Mouse (Mus musculus) heart, postnatal 4 days (tissue): ENCODE measurements around the gene Pcyt1a. TPM values are rescaled to one million over a fixed set of nuclear protein-coding genes. Genes with fewer than 3 reads are reported as not detected.
A peak's percentile ranks its signal among the peaks of the same experiment; 100 is the strongest.
"Not testable (repeated sequence)": the region's sequence is repeated elsewhere in the genome, so short reads cannot be mapped to it uniquely, and the experiment has no call there.

ENCODE experiments used
- DNase-seq: peaks from one replicate; pipeline ENCODE4 v3.0.0; 2021
- total RNA-seq, 2 experiments: library from RNA; stranded (reverse); gene quantifications; 2 replicates each; pipeline ENCODE4 v1.2.3; 2021

The Pcyt1a gene
- total RNA-seq, 2 experiments from 2014 or later = 90.4 to 97.4 TPM

GRCm38 (mm10) chr16:32477315-32477714 lies 46.6 kb downstream of the Pcyt1a start:
- peak; percentile 44 for DNase-seq

- DNase-seq = no peak
These were observed 48.7 kb downstream of the Pcyt1a start for GRCm38 (mm10) chr16:32479415-32479814.

GRCm38 (mm10) chr16:32484431-32484871 lies 53.7 kb downstream of the Pcyt1a start:
- DNase-seq = no peak

GRCm38 (mm10) chr16:32485209-32485608 lies 54.5 kb downstream of the Pcyt1a start:
- no peak for DNase-seq

- DNase-seq = no peak
These were observed 55.3 kb downstream of the Pcyt1a start for GRCm38 (mm10) chr16:32486046-32486445.

GRCm38 (mm10) chr16:32487234-32488111 lies 56.8 kb downstream of the Pcyt1a start, which contains the start of gene Slc51a:
TSS of gene Slc51a (minus strand) at chr16:32487879.
- peak; percentile 61 for DNase-seq

- DNase-seq = no peak
These were observed 58.2 kb downstream of the Pcyt1a start for GRCm38 (mm10) chr16:32488939-32489338.

- DNase-seq = not testable (repeated sequence)
These were observed 63.6 kb downstream of the Pcyt1a start for GRCm38 (mm10) chr16:32494371-32494770.

GRCm38 (mm10) chr16:32495965-32496364 lies 65.2 kb downstream of the Pcyt1a start, which contains the start of gene Zdhhc19:
TSS of gene Zdhhc19 (plus strand) at chr16:32496265.
- DNase-seq = no peak

- DNase-seq = no peak
These were observed 68.3 kb downstream of the Pcyt1a start for GRCm38 (mm10) chr16:32498996-32499395.

- peak; percentile 93 for DNase-seq
These were observed 68.8 kb downstream of the Pcyt1a start for GRCm38 (mm10) chr16:32499430-32500037.

GRCm38 (mm10) chr16:32501459-32501858 lies 70.7 kb downstream of the Pcyt1a start:
- no peak for DNase-seq

- DNase-seq = no peak
These were observed 72.1 kb downstream of the Pcyt1a start for GRCm38 (mm10) chr16:32502621-32503335.

- no peak for DNase-seq
These were observed 72.9 kb downstream of the Pcyt1a start for GRCm38 (mm10) chr16:32503633-32504032.

- no peak for DNase-seq
These were observed 75.6 kb downstream of the Pcyt1a start for GRCm38 (mm10) chr16:32506298-32506697.

- no peak for DNase-seq
These were observed 76.1 kb downstream of the Pcyt1a start for GRCm38 (mm10) chr16:32506868-32507267.

- DNase-seq = peak; percentile 76
These were observed 76.7 kb downstream of the Pcyt1a start for GRCm38 (mm10) chr16:32507407-32507806.

- no peak for DNase-seq
These were observed 77.3 kb downstream of the Pcyt1a start for GRCm38 (mm10) chr16:32508035-32508434.

GRCm38 (mm10) chr16:32508506-32509065 lies 77.9 kb downstream of the Pcyt1a start:
- no peak for DNase-seq

- peak; percentile 59 for DNase-seq
These were observed 78.6 kb downstream of the Pcyt1a start for GRCm38 (mm10) chr16:32509066-32509942.
